Mouse (Mus musculus) liver, embryonic 14.5 days (tissue): ENCODE data around the gene Cavin1. TPM values are rescaled to one million over a fixed set of nuclear protein-coding genes. Genes with fewer than 3 reads are reported as not detected.
A peak's percentile ranks its signal among the peaks of the same experiment; 100 is the strongest.

Experiments used
- ATAC-seq: fragments of 200-750 bp; cut with Nextera tagmentation; 2 replicates; pipeline ENCODE4 v1.8.0; 2017; ENCODE audit warnings: moderate number of reproducible peaks, mild to moderate bottlenecking, moderate library complexity; ENCODE audit not compliant: insufficient read depth
- DNase-seq, 3 experiments: peaks; one replicate each; pipeline ENCODE4 v3.0.0-alpha.2; 2012 to 2013; ENCODE audit warnings: low read depth in 3 of 3, low spot score in 3 of 3
- H3K27ac ChIP-seq: fragments of 300-500 bp; sonication (generic); 2 replicates; pipeline ENCODE4 v1.5.1; 2014; ENCODE audit warnings: moderate library complexity, mild to moderate bottlenecking, control low read depth, inconsistent platforms
- H3K27me3 ChIP-seq: fragments of 300-500 bp; sonication (generic); 2 replicates; pipeline ENCODE4 v1.6.1; 2014; ENCODE audit warnings: mild to moderate bottlenecking, low read length, moderate library complexity; ENCODE audit not compliant: control insufficient read depth, insufficient read depth
- H3K36me3 ChIP-seq: fragments of 300-500 bp; sonication (generic); replicated peaks from 2 replicates; pipeline ENCODE4 v1.6.1; 2014; ENCODE audit warnings: low read depth; ENCODE audit not compliant: control insufficient read depth, insufficient read depth
- H3K4me1 ChIP-seq, 2 experiments: fragments of 200-500 bp in 1 of 2; fragments of 300-500 bp in 1 of 2; sonication (generic) in 1 of 2; replicated peaks; 2 replicates each; pipeline ENCODE4 v1.6.1; 2012 to 2014; ENCODE audit warnings: antibody characterized with exemption in 1 of 2, inconsistent platforms in 1 of 2, low read length in 1 of 2; ENCODE audit not compliant: control insufficient read depth in 2 of 2, insufficient read depth in 2 of 2
- H3K4me2 ChIP-seq: fragments of 300-500 bp; sonication (generic); 2 replicates; pipeline ENCODE4 v1.6.1; 2014; ENCODE audit warnings: low read depth, mild to moderate bottlenecking, control low read depth, moderate library complexity
- H3K4me3 ChIP-seq, 2 experiments: fragments of 200-500 bp in 1 of 2; fragments of 300-500 bp in 1 of 2; sonication (generic) in 1 of 2; 2 replicates each; pipeline ENCODE4 v1.5.1; 2012 to 2014; ENCODE audit warnings: low read depth in 2 of 2, low read length in 2 of 2, mild to moderate bottlenecking in 2 of 2, control low read depth in 1 of 2, inconsistent platforms in 1 of 2, moderate library complexity in 1 of 2; ENCODE audit not compliant: insufficient read depth in 1 of 2
- H3K9ac ChIP-seq: fragments of 300-500 bp; sonication (generic); replicated peaks from 2 replicates; pipeline ENCODE4 v1.6.1; 2014; ENCODE audit warnings: mild to moderate bottlenecking, control low read depth, moderate library complexity
- H3K9me3 ChIP-seq: fragments of 300-500 bp; sonication (generic); 2 replicates; pipeline ENCODE4 v1.6.1; 2016; ENCODE audit warnings: low read length, mixed read lengths; ENCODE audit not compliant: control insufficient read depth
- CTCF ChIP-seq: IDR thresholded peaks from 2 replicates; pipeline ENCODE4 v1.5.1; 2016; ENCODE audit warnings: antibody characterized with exemption, low read depth, control low read depth
- EP300 ChIP-seq: IDR thresholded peaks from 2 replicates; pipeline ENCODE4 v1.6.1; 2016; ENCODE audit warnings: antibody characterized with exemption, low read depth
- WGBS: fragments of 180-500 bp; shearing (Covaris S2); extraction: QIAGEN DNeasy Blood & Tissue Kit; methylation state at CpG from one replicate; pipeline ENCODE4 v1.1.7; 2014; ENCODE audit not compliant: insufficient replicate concordance; 5-methylcytosine and 5-hydroxymethylcytosine counted together
- polyA plus RNA-seq, 2 experiments: library from polyadenylated mRNA; depleted of rRNA in 1 of 2; stranded (reverse) in 1 of 2; unstranded in 1 of 2; fragments of >200 nt; fragmentation: Nextera tagmentation in 1 of 2; extraction: Ambion mirVana in 1 of 2; gene quantifications; 2 replicates each; pipeline versions ENCODE4 v1.2.1 to v1.2.3; 2012 to 2014

The Cavin1 gene
- polyA plus RNA-seq, 2 experiments = 7.0 to 8.1 TPM

GRCm38 (mm10) chr11:100974381-100974970 is 3.8 kb upstream of the Cavin1 start:
- no peak for DNase-seq
- Histone ChIP-seq H3K9me3 (no peaks in the 10 kb centered on the region), H3K27me3 (peaks cover 28% of the 10 kb centered on the region), H3K4me3 (no peak overlapping the region), H3K9ac (no peak overlapping the region), H3K27ac (no peak overlapping the region), H3K4me1 (peaks cover 0 to 3% of the 10 kb centered on the region in 2 experiments; a peak in 1 of 4 replicates), H3K4me2 (no peak overlapping the region), H3K36me3 (no peaks in the 10 kb centered on the region)
- 55% methylated on average over 14 of the region's 14 CpGs for WGBS
- no peak for TF ChIP-seq EP300
- no peak for TF ChIP-seq CTCF
- ATAC-seq = no peak

- peaks cover 38% of the 10 kb centered on the region for H3K27me3 ChIP-seq
Measured at GRCm38 (mm10) chr11:100973245-100973644, 2.6 kb upstream of the Cavin1 start.

GRCm38 (mm10) chr11:100971455-100971854 is 768 bp upstream of the Cavin1 start:
- DNase-seq = no peak
- H3K4me1 ChIP-seq = no peaks in the 10 kb centered on the region
- peaks cover 38% of the 10 kb centered on the region for H3K27me3 ChIP-seq
- ATAC-seq = no peak
- no peak overlapping the region for H3K4me2 ChIP-seq
- H3K36me3 ChIP-seq = no peaks in the 10 kb centered on the region
- H3K4me3 ChIP-seq = no peak overlapping the region
- no peaks in the 10 kb centered on the region for H3K9me3 ChIP-seq
- 71% methylated on average over 10 of the region's 10 CpGs for WGBS
- H3K27ac ChIP-seq = no peak overlapping the region
- no peak overlapping the region for H3K9ac ChIP-seq
- no peak for TF ChIP-seq EP300
- no peak for TF ChIP-seq CTCF

More at GRCm38 (mm10) chr11:100973245-100973644, 2.6 kb upstream of the Cavin1 start:
- no peaks in the 10 kb centered on the region for H3K36me3 ChIP-seq
- TF ChIP-seq EP300 (no peak), CTCF (no peak)
- no peak for ATAC-seq
- H3K4me1 ChIP-seq = no peaks in the 10 kb centered on the region
- WGBS = 75% methylated on average over 7 of the region's 7 CpGs
- no peaks in the 10 kb centered on the region for H3K9me3 ChIP-seq
- H3K9ac ChIP-seq = no peak overlapping the region
- no peak overlapping the region for H3K4me3 ChIP-seq
- no peak overlapping the region for H3K27ac ChIP-seq
- no peak for DNase-seq
- H3K4me2 ChIP-seq = no peak overlapping the region

GRCm38 (mm10) chr11:100969744-100970556 is 737 bp downstream of the Cavin1 start:
- Histone ChIP-seq H3K9ac (peak overlapping the region; percentile 45; the same call in 1 of the 2 replicates), H3K4me1 (peaks cover 0 to 12% of the 10 kb centered on the region in 2 experiments; a peak in 2 of 4 replicates), H3K27me3 (peaks cover 38% of the 10 kb centered on the region), H3K4me3 (peak overlapping the region; percentile 49 to 61), H3K27ac (no peak overlapping the region), H3K4me2 (peak overlapping the region; percentile 82), H3K36me3 (no peaks in the 10 kb centered on the region), H3K9me3 (no peaks in the 10 kb centered on the region)
- DNase-seq (no peak), ATAC-seq (peak; percentile 19; the same call in 1 of the 2 replicates)
- TF ChIP-seq CTCF (no peak), EP300 (no peak)
- WGBS = under 1% methylated on average over 65 of the region's 65 CpGs

- H3K4me1 ChIP-seq = peaks cover 0 to 12% of the 10 kb centered on the region in 2 experiments; a peak in 2 of 4 replicates
- DNase-seq (no peak), ATAC-seq (no peak)
- peaks cover 38% of the 10 kb centered on the region for H3K27me3 ChIP-seq
- peak overlapping the region; percentile 45; the same call in 1 of the 2 replicates for H3K9ac ChIP-seq
- H3K27ac ChIP-seq = no peak overlapping the region
- H3K9me3 ChIP-seq = no peaks in the 10 kb centered on the region
- H3K36me3 ChIP-seq = no peaks in the 10 kb centered on the region
- peak overlapping the region; percentile 49 to 61 for H3K4me3 ChIP-seq
- 5% methylated on average over 34 of the region's 35 CpGs for WGBS
- peak overlapping the region; percentile 82 for H3K4me2 ChIP-seq
- TF ChIP-seq CTCF = no peak
- TF ChIP-seq EP300 = no peak
Measured at GRCm38 (mm10) chr11:100969189-100969743, 1.4 kb downstream of the Cavin1 start.
